Mouse (Mus musculus) heart, embryonic 12.5 days (tissue): ENCODE results near the gene Rhox4g. TPM values are rescaled to one million over a fixed set of nuclear protein-coding genes. Genes with fewer than 3 reads are reported as not detected.
"Not testable (repeated sequence)": the region's sequence is repeated elsewhere in the genome, so short reads cannot be mapped to it uniquely, and the experiment has no call there.

Experiments used
- ATAC-seq: fragments of 200-750 bp; cut with Nextera tagmentation; 2 replicates; pipeline ENCODE4 v1.8.0; 2017; ENCODE audit warnings: moderate TSS enrichment, moderate library complexity; ENCODE audit not compliant: insufficient number of reproducible peaks, low FRiP score
- H3K27ac ChIP-seq: fragments of 300-500 bp; sonication (generic); 2 replicates; pipeline ENCODE4 v1.5.1; 2016; ENCODE audit warnings: mild to moderate bottlenecking, moderate library complexity; ENCODE audit not compliant: poor library complexity, severe bottlenecking
- H3K27me3 ChIP-seq: fragments of 300-500 bp; sonication (generic); replicated peaks from 2 replicates; pipeline ENCODE4 v1.6.1; 2016; ENCODE audit warnings: mild to moderate bottlenecking, moderate library complexity
- H3K36me3 ChIP-seq: fragments of 300-500 bp; sonication (generic); 2 replicates; pipeline ENCODE4 v1.6.1; 2016; ENCODE audit warnings: mild to moderate bottlenecking, moderate library complexity
- H3K4me1 ChIP-seq: fragments of 300-500 bp; sonication (generic); replicated peaks from 2 replicates; pipeline ENCODE4 v1.6.1; 2016; ENCODE audit warnings: mild to moderate bottlenecking
- H3K4me2 ChIP-seq: fragments of 300-500 bp; sonication (generic); 2 replicates; pipeline ENCODE4 v1.6.1; 2016; ENCODE audit warnings: mild to moderate bottlenecking, moderate library complexity
- H3K4me3 ChIP-seq: fragments of 300-500 bp; sonication (generic); 2 replicates; pipeline ENCODE4 v1.5.1; 2016; ENCODE audit warnings: mild to moderate bottlenecking
- H3K9ac ChIP-seq: fragments of 300-500 bp; sonication (generic); 2 replicates; pipeline ENCODE4 v1.6.1; 2016; ENCODE audit warnings: mild to moderate bottlenecking, moderate library complexity
- H3K9me3 ChIP-seq: fragments of 300-500 bp; sonication (generic); replicated peaks from 2 replicates; pipeline ENCODE4 v1.6.1; 2016; ENCODE audit warnings: mild to moderate bottlenecking, moderate library complexity
- WGBS: fragments of 180-500 bp; shearing (Covaris S2); methylation state at CpG from one replicate; pipeline ENCODE4 v1.1.7; 2016; 5-methylcytosine and 5-hydroxymethylcytosine counted together
- polyA plus RNA-seq: library from polyadenylated mRNA; unstranded; fragments of >200 nt; fragmentation: Nextera tagmentation; extraction: Ambion mirVana; gene quantifications from 2 replicates; pipeline ENCODE4 v1.2.1, GENCODE M21; 2016

Rhox4g gene
- polyA plus RNA-seq: not detected in 2 replicates

GRCm38 (mm10) chrX:37651227-37651626 lies at the start of gene Rhox4g:
TSS of gene Rhox4g (minus strand) at chrX:37651327.
- not testable (repeated sequence) for H3K27me3 ChIP-seq, H3K4me1 ChIP-seq, H3K36me3 ChIP-seq, H3K4me2 ChIP-seq, H3K9ac ChIP-seq, H3K27ac ChIP-seq, H3K4me3 ChIP-seq, H3K9me3 ChIP-seq, ATAC-seq
- 82% methylated on average over 19 of the region's 20 CpGs for WGBS

- H3K4me2 ChIP-seq: no peak overlapping the region
- H3K9ac ChIP-seq: no peak overlapping the region
- H3K4me3 ChIP-seq: no peak overlapping the region
- H3K27me3 ChIP-seq: no peaks in the 10 kb centered on the region
- ATAC-seq: no peak
- no peaks in the 10 kb centered on the region for H3K9me3 ChIP-seq
- H3K36me3 ChIP-seq: no peaks in the 10 kb centered on the region
- H3K4me1 ChIP-seq: no peaks in the 10 kb centered on the region
- WGBS: 65% methylated on average over 2 of the region's 2 CpGs
- no peak overlapping the region for H3K27ac ChIP-seq
These were observed 41.1 kb upstream of the Rhox4g start for GRCm38 (mm10) chrX:37692261-37692660.

- Histone ChIP-seq H3K9me3 (no peaks in the 10 kb centered on the region; the same call in 1 of the 2 replicates), H3K4me1 (no peaks in the 10 kb centered on the region)
- no peak for ATAC-seq
These were observed 32.0 kb upstream of the Rhox4g start for GRCm38 (mm10) chrX:37683031-37683715.

GRCm38 (mm10) chrX:37673177-37673576 lies 22.1 kb upstream of the Rhox4g start, which contains the start of gene Rhox2h:
TSS of gene Rhox2h (minus strand) at chrX:37673277.
- H3K9ac ChIP-seq, H3K27me3 ChIP-seq, H3K36me3 ChIP-seq, H3K27ac ChIP-seq, H3K4me2 ChIP-seq, H3K9me3 ChIP-seq, H3K4me3 ChIP-seq, ATAC-seq, H3K4me1 ChIP-seq: not testable (repeated sequence)
- 79% methylated on average over 8 of the region's 8 CpGs for WGBS

More at GRCm38 (mm10) chrX:37683031-37683715, 32.0 kb upstream of the Rhox4g start:
- no peaks in the 10 kb centered on the region for H3K27me3 ChIP-seq
- WGBS: 76% methylated on average over 24 of the region's 24 CpGs
- H3K4me2 ChIP-seq: no peak overlapping the region
- no peak overlapping the region for H3K9ac ChIP-seq
- H3K27ac ChIP-seq: no peak overlapping the region
- H3K36me3 ChIP-seq: no peaks in the 10 kb centered on the region
- no peak overlapping the region for H3K4me3 ChIP-seq

- not testable (repeated sequence) for H3K4me3 ChIP-seq, H3K9ac ChIP-seq, H3K27me3 ChIP-seq, H3K4me1 ChIP-seq, H3K9me3 ChIP-seq, H3K36me3 ChIP-seq, H3K27ac ChIP-seq, ATAC-seq, H3K4me2 ChIP-seq
- WGBS: 80% methylated on average over 1 of the region's 3 CpGs
These were observed 17.5 kb upstream of the Rhox4g start, which contains the start of gene Rhox3h for GRCm38 (mm10) chrX:37668664-37669063. TSS of gene Rhox3h (minus strand) at chrX:37668764.

- H3K4me1 ChIP-seq, H3K27me3 ChIP-seq, H3K9ac ChIP-seq, H3K9me3 ChIP-seq, H3K36me3 ChIP-seq, H3K4me2 ChIP-seq, H3K27ac ChIP-seq, ATAC-seq, H3K4me3 ChIP-seq: not testable (repeated sequence)
- whole genome bisulfite sequencing: 82% methylated on average over 6 of the region's 6 CpGs
These were observed 7.8 kb downstream of the Rhox4g start, which contains the start of gene Rhox2g for GRCm38 (mm10) chrX:37643370-37643769. TSS of gene Rhox2g (minus strand) at chrX:37643470.

GRCm38 (mm10) chrX:37628512-37628911 lies 22.6 kb downstream of the Rhox4g start, which contains the start of gene Rhox3g:
TSS of gene Rhox3g (minus strand) at chrX:37628612.
- H3K4me2 ChIP-seq, H3K9ac ChIP-seq, H3K27me3 ChIP-seq, H3K9me3 ChIP-seq, ATAC-seq, H3K36me3 ChIP-seq, H3K4me1 ChIP-seq, H3K27ac ChIP-seq, H3K4me3 ChIP-seq: not testable (repeated sequence)
- WGBS: 83% methylated on average over 2 of the region's 2 CpGs

- H3K27me3 ChIP-seq, H3K9me3 ChIP-seq, H3K4me2 ChIP-seq, H3K9ac ChIP-seq, H3K4me1 ChIP-seq, H3K4me3 ChIP-seq, H3K36me3 ChIP-seq, ATAC-seq, H3K27ac ChIP-seq: not testable (repeated sequence)
- 94% methylated on average over 17 of the region's 19 CpGs for WGBS
These were observed 43.5 kb downstream of the Rhox4g start, which contains the start of gene Rhox4f for GRCm38 (mm10) chrX:37607604-37608003. TSS of gene Rhox4f (minus strand) at chrX:37607704.

Other genes starting within 250 kb of the Rhox4g start
- not detected in 2 replicates for gene Rhox2b, start 239.3 kb downstream of the Rhox4g start, polyA plus RNA-seq
- not detected in 2 replicates for gene Rhox4b, start 218.8 kb downstream of the Rhox4g start, polyA plus RNA-seq
- not detected in 2 replicates for gene Rhox2c, start 197.6 kb downstream of the Rhox4g start, polyA plus RNA-seq
- not detected in 2 replicates for gene Rhox3c, start 192.7 kb downstream of the Rhox4g start, polyA plus RNA-seq
- not detected in 2 replicates for gene Rhox4c, start 171.0 kb downstream of the Rhox4g start, polyA plus RNA-seq
- gene Rhox2d, start 157.9 kb downstream of the Rhox4g start, polyA plus RNA-seq: not detected in 2 replicates
- not detected in 2 replicates for gene Rhox4d, start 137.0 kb downstream of the Rhox4g start, polyA plus RNA-seq
- gene Rhox2e, start 120.9 kb downstream of the Rhox4g start, polyA plus RNA-seq: not detected in 2 replicates
- gene Rhox3e, start 109.3 kb downstream of the Rhox4g start, polyA plus RNA-seq: not detected in 2 replicates
- not detected in 2 replicates for gene Rhox4e, start 93.9 kb downstream of the Rhox4g start, polyA plus RNA-seq
- not detected in 2 replicates for gene Rhox2f, start 79.9 kb downstream of the Rhox4g start, polyA plus RNA-seq
- gene Rhox3f, start 70.3 kb downstream of the Rhox4g start, polyA plus RNA-seq: not detected in 2 replicates
- not detected in 2 replicates for gene Rhox4f, start 43.6 kb downstream of the Rhox4g start, polyA plus RNA-seq
- not detected in 2 replicates for gene Rhox3g, start 22.7 kb downstream of the Rhox4g start, polyA plus RNA-seq
- gene Rhox2g, start 7.9 kb downstream of the Rhox4g start, polyA plus RNA-seq: not detected in 2 replicates
- gene Rhox3h, start 17.4 kb upstream of the Rhox4g start, polyA plus RNA-seq: not detected in 2 replicates
- gene Rhox2h, start 21.9 kb upstream of the Rhox4g start, polyA plus RNA-seq: not detected in 2 replicates
- gene Rhox5, start 153.5 kb upstream of the Rhox4g start, polyA plus RNA-seq: 11.2 and 12.9 TPM in 2 replicates
- not detected in 2 replicates for gene Rhox6, start 175.6 kb upstream of the Rhox4g start, polyA plus RNA-seq
- gene Rhox7a, start 180.4 kb upstream of the Rhox4g start, polyA plus RNA-seq: not detected in 2 replicates
- not detected in 2 replicates for gene Rhox8, start 227.6 kb upstream of the Rhox4g start, polyA plus RNA-seq
- gene Rhox7b, start 245.9 kb upstream of the Rhox4g start, polyA plus RNA-seq: not detected in 2 replicates